Mouse (Mus musculus) bone marrow macrophage, adult 2 months (primary cell): ENCODE results near the gene Speer4b.

Experiments used
- CTCF ChIP-seq: IDR thresholded peaks from 2 replicates; pipeline ENCODE4 v1.5.1; 2012; ENCODE audit warnings: low read depth, mild to moderate bottlenecking, low read length, moderate library complexity
- POLR2A ChIP-seq: IDR thresholded peaks from 2 replicates; pipeline ENCODE4 v1.6.1; 2012; ENCODE audit warnings: mild to moderate bottlenecking, low read depth, low read length, borderline replicate concordance

DNA sequence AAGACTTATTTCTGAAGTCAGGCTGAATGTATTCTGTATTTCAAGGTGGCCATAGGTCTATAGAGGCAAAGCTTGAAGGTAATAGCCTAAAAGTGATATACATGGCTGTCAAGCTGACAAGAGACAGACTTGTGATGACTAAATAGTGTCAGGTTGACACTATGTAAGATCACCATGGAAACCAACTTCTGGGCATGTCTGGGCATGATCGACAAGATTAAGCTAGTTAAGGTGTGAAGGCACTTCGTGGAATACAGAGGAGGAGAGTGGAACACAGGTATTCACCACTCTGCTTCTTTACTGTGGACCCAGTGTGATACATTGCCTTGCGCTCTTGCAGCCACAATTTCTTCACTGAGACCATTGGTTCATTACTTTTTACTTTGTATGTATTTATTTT is 46.9 kb downstream of the Speer4b start:
- TF ChIP-seq POLR2A (no peak), CTCF (no peak)
